Mouse (Mus musculus): ENCODE results near the gene Ap1s1. TPM values are rescaled to one million over a fixed set of nuclear protein-coding genes. Genes with fewer than 3 reads are reported as not detected.
A peak's percentile ranks its signal among the peaks of the same experiment; 100 is the strongest.

Gene Ap1s1
- polyA plus RNA-seq, 1 experiment from 2014 or later: 144 TPM

GRCm38 (mm10) chr5:136986695-136987137, 59.2 kb downstream of the Ap1s1 start, which contains the start of gene Plod3:
TSS of gene Plod3 (plus strand) at chr5:136987019.
- Histone ChIP-seq H3K4me2 (ENCODE audit: low read depth, low read length) (peak within 1 kb of the TSS; percentile 91), H3K9ac (replicated peaks; ENCODE audit: low read length) (peak within 1 kb of the TSS; percentile 97), H3K27ac (replicated peaks; ENCODE audit: low read depth, low read length) (peak within 1 kb of the TSS; percentile 96), H3K9me3 (replicated peaks; ENCODE audit: control insufficient read depth, low read length) (no peaks in the 10 kb centered on the region), H3K4me1 (ENCODE audit: control insufficient read depth, insufficient read depth, low read length) (no peaks in the 10 kb centered on the region), H3K4me3 (ENCODE audit: low read depth, low read length) (peak within 1 kb of the TSS; percentile 91), H3K27me3 (ENCODE audit: control insufficient read depth, insufficient read depth, low read length) (no peaks in the 10 kb centered on the region), H3K36me3 (replicated peaks; ENCODE audit: control insufficient read depth, insufficient read depth, low read depth, low read length) (peaks cover 11% of the 10 kb centered on the region)
- WGBS: 0% methylated on average over 26 of the region's 26 CpGs
- ATAC-seq (replicated peaks; ENCODE audit: insufficient number of reproducible peaks, low FRiP score, low TSS enrichment, low read depth): peak; percentile 83
- DNase-seq (ENCODE audit: low spot score): peak; percentile 100

MicroRNA genes within 50 kb of the gene (microRNA counts, 519-probe panel; counts per million panel counts)
- not detected for microRNA mmu-miR-702

Small RNA genes lying within 50 kb of the gene (microRNA-seq; reads per million reads assigned to microRNA genes)
- 82.3 reads per million, percentile 38 among the genes with 10 or more reads in this experiment for gene Mir702 (ENCODE audit: borderline number of aligned reads)

Other genes starting within 250 kb of the Ap1s1 start
- gene Col26a1, start 162.9 kb downstream of the Ap1s1 start, polyA plus RNA-seq (2014; fragmentation: Nextera tagmentation; extraction: Ambion mirVana): 63.0 and 67.1 TPM in 2 replicates
- 72.5 and 83.4 TPM in 2 replicates for gene Ift22, start 138.0 kb downstream of the Ap1s1 start, polyA plus RNA-seq (2014; fragmentation: Nextera tagmentation; extraction: Ambion mirVana)
- gene Fis1, start 92.9 kb downstream of the Ap1s1 start, polyA plus RNA-seq (2014; fragmentation: Nextera tagmentation; extraction: Ambion mirVana): 298 and 318 TPM in 2 replicates
- gene Cldn15, start 79.5 kb downstream of the Ap1s1 start, polyA plus RNA-seq (2014; fragmentation: Nextera tagmentation; extraction: Ambion mirVana): 0.22 and 0.25 TPM in 2 replicates
- 23.1 and 28.0 TPM in 2 replicates for gene Plod3, start 59.1 kb downstream of the Ap1s1 start, polyA plus RNA-seq (2014; fragmentation: Nextera tagmentation; extraction: Ambion mirVana)
- gene Znhit1, start 58.1 kb downstream of the Ap1s1 start, polyA plus RNA-seq (2014; fragmentation: Nextera tagmentation; extraction: Ambion mirVana): 101 and 104 TPM in 2 replicates
- 0.68 and 0.72 TPM in 2 replicates for gene Vgf, start 19.7 kb downstream of the Ap1s1 start, polyA plus RNA-seq (2014; fragmentation: Nextera tagmentation; extraction: Ambion mirVana)
- gene Serpine1, start 26.1 kb upstream of the Ap1s1 start, polyA plus RNA-seq (2014; fragmentation: Nextera tagmentation; extraction: Ambion mirVana): 0.17 TPM in 1 of 2 replicates, not detected in the other
- gene Trim56, start 70.1 kb upstream of the Ap1s1 start, polyA plus RNA-seq (2014; fragmentation: Nextera tagmentation; extraction: Ambion mirVana): 3.6 and 4.6 TPM in 2 replicates
- not detected in 2 replicates for gene Muc3, start 103.2 kb upstream of the Ap1s1 start, polyA plus RNA-seq (2014; fragmentation: Nextera tagmentation; extraction: Ambion mirVana)
- not detected in 2 replicates for gene Muc3a, start 166.3 kb upstream of the Ap1s1 start, polyA plus RNA-seq (2014; fragmentation: Nextera tagmentation; extraction: Ambion mirVana)
- 3.5 and 6.3 TPM in 2 replicates for gene Ache, start 241.4 kb upstream of the Ap1s1 start, polyA plus RNA-seq (2014; fragmentation: Nextera tagmentation; extraction: Ambion mirVana)
- 6.6 and 7.8 TPM in 2 replicates for gene Ufsp1, start 248.5 kb upstream of the Ap1s1 start, polyA plus RNA-seq (2014; fragmentation: Nextera tagmentation; extraction: Ambion mirVana)